Mouse (Mus musculus) cerebellum, adult 2 months (tissue): ENCODE results near the gene Prim1.

Experiments
- CTCF ChIP-seq: fragments of 200-500 bp; IDR thresholded peaks from 2 replicates; pipeline ENCODE4 v1.5.1; 2011; ENCODE audit warnings: low read depth, mild to moderate bottlenecking, control low read depth, low read length, moderate library complexity, borderline replicate concordance; ENCODE audit not compliant: insufficient read depth
- POLR2A ChIP-seq: fragments of 200-500 bp; IDR thresholded peaks from 2 replicates; pipeline ENCODE4 v1.6.1; 2011; ENCODE audit warnings: low read length, control low read depth, borderline replicate concordance; ENCODE audit not compliant: insufficient read depth

DNA sequence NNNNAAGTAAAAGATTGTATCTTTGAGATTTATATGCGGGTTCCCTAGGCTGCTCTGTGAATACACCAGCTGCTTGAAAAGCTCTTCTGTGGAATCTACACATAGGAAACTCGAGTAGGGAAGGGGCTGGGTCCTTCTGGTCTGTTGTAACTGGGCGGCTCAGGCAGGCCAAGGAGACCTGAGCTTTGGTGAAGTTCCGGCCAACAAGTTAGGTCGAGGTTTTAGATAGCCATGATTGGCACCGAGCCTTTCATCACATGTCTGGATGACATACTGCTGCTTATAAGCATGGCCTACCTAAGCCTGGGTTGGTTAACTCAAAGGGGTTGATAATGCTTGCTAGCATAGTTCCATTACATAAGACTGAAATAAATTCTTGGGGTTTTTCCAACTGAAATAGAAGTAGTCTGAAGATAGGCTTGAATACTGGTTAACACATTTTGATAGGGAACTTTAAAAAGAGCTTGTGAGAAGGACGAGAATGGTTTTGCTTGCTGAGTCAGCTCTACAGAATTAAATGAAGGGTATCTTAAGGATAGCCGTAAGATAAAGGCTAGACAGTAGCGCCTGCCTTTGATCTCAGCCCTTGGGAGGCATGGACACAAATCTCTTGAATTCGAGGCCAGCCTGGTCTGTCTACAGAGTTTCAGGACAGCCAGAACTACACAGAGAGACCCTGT, 21.9 kb downstream of the Prim1 start:
- TF ChIP-seq CTCF (no peak), POLR2A (no peak)
